Mouse (Mus musculus): ENCODE data around the gene Olfr1359.
"Not testable (repeated sequence)": the region's sequence is repeated elsewhere in the genome, so short reads cannot be mapped to it uniquely, and the experiment has no call there.

Gene Olfr1359

GRCm38 (mm10) chr13:21752356-21752755, 54.4 kb downstream of the Olfr1359 start:
- no peak for TF ChIP-seq GATA4 (IDR thresholded peaks at IDR 0.05; ENCODE audit: insufficient replicate concordance, low read length)

GRCm38 (mm10) chr13:21753051-21753523, 55.2 kb downstream of the Olfr1359 start:
- TF ChIP-seq GATA4 (IDR thresholded peaks at IDR 0.05; ENCODE audit: insufficient replicate concordance, low read length), result no peak

GRCm38 (mm10) chr13:21753524-21754285, 55.8 kb downstream of the Olfr1359 start, which contains the start of the genes Hist1h2ak and Hist1h2bn:
TSS of gene Hist1h2ak (minus strand) at chr13:21753827.
TSS of gene Hist1h2bn (plus strand) at chr13:21754123.
- TF ChIP-seq GATA4 (IDR thresholded peaks at IDR 0.05; ENCODE audit: insufficient replicate concordance, low read length), result not testable (repeated sequence)

GRCm38 (mm10) chr13:21755707-21756106, 57.8 kb downstream of the Olfr1359 start:
- no peak for TF ChIP-seq GATA4 (IDR thresholded peaks at IDR 0.05; ENCODE audit: insufficient replicate concordance, low read length)
